Mouse (Mus musculus): ENCODE measurements around the gene Tasp1.

- TF ChIP-seq CTCF (IDR thresholded peaks at IDR 0.05; ENCODE audit: control insufficient read depth, insufficient read depth, insufficient replicate concordance, low read depth, low read length) (no peak), POLR2A (IDR thresholded peaks at IDR 0.05; ENCODE audit: control insufficient read depth, low read depth, low read length) (no peak)
Observed at GRCm38 (mm10) chr2:139934033-139934572, 132.5 kb downstream of the Tasp1 start.

Measured in testis, adult 2 months (tissue).